Mouse (Mus musculus) frontal cortex, postnatal 36 days (tissue): ENCODE measurements around the gene Fli1.

Source experiments
- DNase-seq, 2 experiments: peaks; one replicate each; pipeline ENCODE4 v3.0.0; 2022; ENCODE audit warnings: low spot score in 2 of 2

The Fli1 gene

DNA sequence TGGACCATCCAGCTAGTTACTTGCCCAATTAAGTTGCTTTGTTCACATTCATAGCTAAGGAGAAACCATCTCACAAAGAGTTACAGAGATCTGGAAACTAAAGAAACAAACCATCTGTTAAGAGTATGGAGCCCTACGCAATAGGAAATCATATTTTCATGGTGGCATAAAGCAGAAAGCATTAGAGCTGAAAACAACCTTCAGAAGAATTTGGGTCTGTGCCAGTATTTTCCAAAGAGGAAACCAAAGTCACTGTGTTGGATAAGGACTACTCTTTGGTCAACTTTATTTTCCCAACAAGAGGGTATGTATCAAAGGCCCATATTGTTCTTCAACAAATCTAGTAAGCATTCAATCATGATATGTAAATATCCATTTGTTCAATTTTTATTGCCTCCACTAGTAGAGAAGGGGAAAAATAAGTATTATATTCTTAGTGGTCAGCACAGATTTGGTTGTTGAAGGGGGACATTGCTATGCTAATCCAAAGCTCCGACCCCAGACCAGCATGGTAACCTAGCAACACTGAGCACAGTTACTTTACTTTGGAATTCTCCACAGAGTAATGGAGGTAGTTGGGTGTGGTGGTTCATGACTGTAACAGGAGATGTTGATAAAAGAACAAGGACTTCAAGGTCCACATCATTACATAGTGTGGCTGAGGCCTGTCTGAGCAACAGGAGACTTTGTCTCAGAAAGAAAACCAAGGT is 20.0 kb downstream of the Fli1 start:
- no peak for DNase-seq

GRCm38 (mm10) chr9:32521331-32521730 is 21.3 kb downstream of the Fli1 start:
- no peak for DNase-seq

- no peak for DNase-seq
These were observed 21.8 kb downstream of the Fli1 start for GRCm38 (mm10) chr9:32520821-32521220.

DNA sequence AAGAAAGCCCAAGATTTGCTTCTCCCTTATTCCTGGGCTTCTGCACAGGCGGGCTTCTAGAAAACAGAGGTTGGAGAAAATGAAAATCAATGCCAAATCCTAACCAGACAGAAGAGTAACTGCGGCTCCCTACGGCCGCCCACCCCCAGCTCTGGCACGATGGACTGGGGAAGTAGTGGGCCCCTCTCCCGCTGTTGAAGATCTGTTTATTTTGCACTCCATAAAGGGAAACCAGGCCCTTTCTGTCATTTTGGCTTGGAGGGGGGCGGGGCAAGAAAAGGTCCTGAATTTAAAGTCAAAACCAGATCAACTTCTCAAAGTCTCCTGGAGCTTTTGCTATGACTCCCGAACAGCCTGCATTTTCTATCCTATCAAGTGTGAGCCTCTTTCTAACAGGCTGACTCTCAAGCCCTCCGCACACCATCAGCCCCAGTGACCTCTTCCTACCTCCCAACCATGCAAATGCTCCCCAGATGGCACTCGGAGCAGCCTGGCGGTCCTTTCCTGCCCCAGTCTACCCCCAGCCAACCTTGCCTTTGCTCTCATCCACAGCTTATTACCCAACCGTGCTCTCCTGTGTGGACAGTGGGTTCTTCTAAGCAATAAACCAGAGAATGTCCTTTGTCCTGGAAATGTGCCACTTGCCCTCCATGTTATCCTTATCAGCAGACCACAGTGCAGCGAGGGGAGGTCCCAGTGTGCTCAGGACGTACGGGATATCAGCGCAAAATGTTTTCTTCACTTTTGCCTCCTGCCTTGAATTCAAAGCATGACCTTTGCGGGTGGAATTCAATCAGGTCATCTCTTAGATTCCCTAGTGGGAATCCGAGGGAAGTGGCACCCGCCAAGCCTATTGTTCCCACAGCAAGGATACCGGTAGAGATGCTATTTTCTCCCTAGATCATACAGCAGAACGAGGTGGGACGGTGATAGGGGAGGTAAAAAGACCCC is 23.3 kb downstream of the Fli1 start:
- DNase-seq: no peak

DNA sequence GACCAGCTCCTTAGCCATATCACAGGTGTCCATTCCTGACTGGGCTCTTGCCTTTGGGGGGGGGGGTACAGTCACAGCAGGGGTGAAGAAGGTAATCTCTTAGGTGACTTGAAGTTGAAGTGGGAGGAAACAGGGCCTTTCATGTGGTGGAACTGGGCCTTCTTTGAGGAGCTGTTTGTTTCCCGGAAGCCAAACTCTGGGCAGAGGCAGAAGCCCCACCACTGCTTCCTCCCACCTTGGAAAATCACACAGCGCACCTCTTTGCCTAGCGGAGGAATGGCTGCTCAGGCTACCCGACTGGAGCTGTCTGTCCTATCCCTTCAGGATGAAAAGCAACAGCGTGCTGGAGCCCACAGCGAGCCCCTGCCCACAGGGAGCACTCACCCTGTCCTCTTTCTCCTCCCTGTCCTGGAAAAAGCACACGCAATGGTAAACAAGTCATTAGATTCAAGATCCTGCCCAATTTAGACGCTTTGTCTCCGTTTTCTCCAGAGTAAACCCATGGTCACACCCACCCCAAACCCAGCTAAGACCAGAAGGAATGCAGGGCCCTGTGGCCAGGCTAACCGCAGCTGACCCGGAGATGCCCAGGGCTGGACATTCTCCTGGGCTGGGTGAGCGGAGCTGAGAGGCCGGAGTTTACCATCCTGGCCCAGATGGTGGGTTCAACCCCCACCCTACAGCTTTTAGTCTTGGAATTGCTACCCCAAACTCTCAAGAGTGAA is 24.1 kb downstream of the Fli1 start:
- no peak for DNase-seq

- no peak for DNase-seq
These were observed 26.0 kb downstream of the Fli1 start for GRCm38 (mm10) chr9:32516691-32517090.

DNA sequence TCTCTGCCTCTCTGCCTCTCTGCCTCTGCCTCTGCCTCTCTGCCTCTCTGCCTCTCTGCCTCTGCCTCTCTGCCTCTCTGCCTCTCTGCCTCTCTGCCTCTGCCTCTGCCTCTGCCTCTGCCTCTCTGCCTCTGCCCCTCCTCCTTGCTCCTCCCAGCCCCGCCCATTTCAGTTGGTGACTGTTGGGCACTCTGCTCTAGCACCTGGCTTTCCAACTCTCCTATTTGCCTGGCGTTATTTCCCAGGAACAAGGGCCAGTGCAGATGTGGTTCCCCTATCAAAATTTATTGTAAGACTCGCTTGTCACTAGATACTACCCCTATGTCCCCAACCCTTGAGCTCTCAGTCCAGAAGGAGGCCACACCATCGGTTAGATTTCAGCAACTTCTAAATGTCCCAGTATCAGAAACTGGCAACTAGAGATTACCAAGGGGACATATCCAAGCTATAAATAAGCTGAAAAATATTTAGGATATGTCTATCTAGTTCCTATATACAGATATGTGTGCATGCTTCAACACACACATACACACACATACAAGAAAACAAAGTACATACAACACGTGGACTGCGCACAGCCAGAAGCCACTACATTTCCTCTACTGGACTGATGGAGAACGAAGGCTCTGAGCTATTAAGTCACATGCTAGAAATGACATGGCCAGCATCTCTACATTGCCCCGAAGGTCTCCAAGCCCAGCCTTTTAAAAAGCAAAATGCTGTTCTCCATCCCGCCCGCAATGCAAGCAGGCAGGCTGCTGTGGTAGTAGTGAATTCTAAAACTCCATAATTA is 26.6 kb downstream of the Fli1 start:
- DNase-seq: no peak

GRCm38 (mm10) chr9:32514406-32515058 is 28.1 kb downstream of the Fli1 start:
- no peak for DNase-seq

- DNase-seq: no peak
These were observed 29.2 kb downstream of the Fli1 start for GRCm38 (mm10) chr9:32513471-32513870.

GRCm38 (mm10) chr9:32510454-32511263 is 32.0 kb downstream of the Fli1 start:
- DNase-seq: no peak

DNA sequence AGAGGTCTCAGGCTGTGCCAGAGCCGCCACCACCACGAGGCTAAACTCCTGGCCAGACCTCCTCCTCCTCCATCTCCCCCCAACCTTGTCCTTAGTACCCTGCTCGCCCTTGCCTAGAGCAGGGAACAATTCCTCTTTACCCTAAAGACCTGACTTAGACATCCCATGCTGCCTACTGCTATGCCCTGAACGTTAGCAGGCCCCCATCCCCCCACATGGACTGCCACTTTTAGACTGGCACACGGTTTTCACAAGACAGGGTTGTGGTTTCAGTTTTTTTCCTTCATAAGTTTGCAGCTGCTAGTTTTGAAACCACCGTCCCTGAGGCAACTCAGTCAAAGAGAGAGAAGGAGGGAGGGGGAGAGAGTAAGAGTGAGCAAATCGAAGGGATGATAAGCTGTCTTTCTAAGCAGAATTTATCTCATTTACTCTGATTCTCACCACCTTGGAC is 32.9 kb downstream of the Fli1 start:
- no peak for DNase-seq

DNA sequence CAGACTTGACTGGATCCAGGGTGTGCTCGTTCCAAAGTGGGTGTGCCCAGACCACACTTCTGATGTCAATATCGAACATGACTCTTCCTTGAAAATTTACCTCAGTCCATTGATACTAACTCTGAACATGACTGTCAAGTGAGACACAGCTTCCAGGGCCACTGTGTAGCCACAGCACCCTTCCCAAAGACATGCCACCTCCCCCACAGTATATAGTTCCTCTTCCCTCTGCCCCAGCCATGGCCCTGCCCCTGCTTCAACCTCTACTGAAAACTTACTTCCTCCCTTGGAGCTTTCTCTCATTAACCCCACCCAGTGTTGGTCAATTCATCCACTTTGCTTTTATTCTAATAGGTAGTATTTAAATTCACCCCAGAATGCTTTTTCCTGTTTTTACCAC is 34.0 kb downstream of the Fli1 start:
- DNase-seq: no peak

DNA sequence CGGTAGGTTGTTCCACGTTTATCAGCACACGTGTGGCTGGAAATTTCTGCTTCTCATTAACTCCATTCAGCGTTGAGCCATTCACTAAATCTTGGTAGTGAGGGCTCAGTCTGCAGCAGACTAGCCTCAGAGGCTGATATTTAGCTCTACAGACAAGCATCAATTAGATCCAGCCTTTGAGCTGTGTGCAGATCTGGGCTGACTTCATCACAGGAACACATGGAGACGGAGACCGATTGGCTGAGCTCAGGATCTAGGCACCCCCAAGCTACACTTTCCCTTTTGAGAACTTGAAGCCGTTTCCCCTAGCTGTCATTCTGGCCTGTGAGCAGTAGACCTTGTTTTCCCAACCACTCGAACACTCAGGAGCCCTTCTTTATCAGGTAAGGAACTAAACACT is 34.5 kb downstream of the Fli1 start:
- no peak for DNase-seq

- DNase-seq: no peak
These were observed 35.5 kb downstream of the Fli1 start for GRCm38 (mm10) chr9:32506866-32507861.

DNA sequence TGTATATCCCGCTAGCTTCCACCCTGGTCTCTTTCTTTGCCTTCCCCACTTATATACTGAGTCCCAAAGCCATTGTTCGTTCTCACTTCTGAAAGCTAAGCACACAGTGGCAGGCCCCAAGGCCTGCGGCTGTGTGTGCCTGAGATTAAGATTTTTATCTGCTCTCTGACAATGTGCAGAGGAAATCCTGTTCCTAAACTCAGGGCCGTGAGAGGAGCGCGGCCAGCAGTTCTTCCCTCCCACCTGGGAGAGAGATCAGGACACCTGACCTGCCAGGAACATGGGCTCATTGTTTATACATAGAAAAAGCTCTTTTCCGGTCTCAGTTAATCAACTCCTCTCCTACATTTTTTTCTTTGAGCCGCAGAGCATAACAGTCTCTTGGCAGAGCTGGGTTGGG is 36.5 kb downstream of the Fli1 start:
- DNase-seq: no peak

DNA sequence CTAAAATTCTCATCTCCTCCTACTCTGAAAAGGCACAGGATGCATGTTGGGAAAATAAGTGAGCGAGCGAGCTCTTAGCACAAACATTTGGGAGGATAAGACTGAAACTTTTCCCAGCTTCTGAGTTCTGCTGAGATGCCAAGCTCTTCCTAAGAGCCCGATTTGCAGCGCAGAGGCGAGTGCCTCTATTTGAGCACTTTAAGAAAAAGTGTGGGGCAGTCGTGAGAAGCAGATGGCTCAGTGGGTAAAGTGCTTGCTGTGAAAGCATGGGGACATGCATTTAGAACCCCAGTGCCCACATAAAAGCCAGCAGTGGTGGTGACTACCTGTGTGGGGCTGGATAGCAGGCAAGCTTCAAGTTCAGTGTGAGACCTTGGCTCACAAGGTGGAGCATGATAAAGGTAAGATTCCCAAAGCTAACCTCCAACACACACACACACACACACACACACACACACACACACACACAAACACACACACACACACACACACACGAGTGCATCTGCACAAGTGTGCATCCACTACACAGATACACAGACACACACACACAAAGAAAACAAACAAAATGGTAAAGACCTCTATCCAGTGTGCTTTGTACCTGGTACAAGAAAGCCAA is 37.1 kb downstream of the Fli1 start:
- DNase-seq: peak in 1 of 2 experiments; percentile 51

DNA sequence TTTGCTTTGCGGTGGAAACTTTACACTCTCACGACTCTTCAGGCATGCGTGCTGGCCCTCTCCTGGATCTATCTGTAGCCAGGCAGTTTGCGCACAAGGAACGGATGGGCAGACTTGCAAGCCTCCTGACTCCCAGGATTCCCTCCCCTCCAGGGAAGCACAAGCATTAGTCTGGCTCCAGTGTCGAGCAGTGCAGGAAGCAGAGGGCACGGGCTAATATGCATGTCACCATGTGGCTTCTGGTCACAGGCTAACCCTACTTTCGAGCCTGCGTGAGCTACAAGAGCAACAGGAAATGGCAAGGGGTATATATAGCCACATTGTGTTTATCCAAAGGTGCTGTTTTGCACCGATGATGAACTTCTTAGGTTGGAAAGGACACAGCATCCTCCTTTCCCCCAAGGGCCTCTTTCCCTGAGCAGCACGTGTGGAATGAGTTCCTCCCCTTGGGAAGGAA is 38.6 kb downstream of the Fli1 start:
- no peak for DNase-seq

- DNase-seq: no peak
These were observed 39.2 kb downstream of the Fli1 start for GRCm38 (mm10) chr9:32503423-32503822.
